Mouse (Mus musculus) forebrain, embryonic 12.5 days (tissue): ENCODE measurements around the gene Tango6. TPM values are rescaled to one million over a fixed set of nuclear protein-coding genes. Genes with fewer than 3 reads are reported as not detected.

Experiments
- ATAC-seq: fragments of 200-750 bp; cut with Nextera tagmentation; 2 replicates; pipeline ENCODE4 v1.8.0; 2017; ENCODE audit warnings: moderate TSS enrichment; ENCODE audit not compliant: low FRiP score
- H3K27ac ChIP-seq: fragments of 300-500 bp; sonication (generic); 2 replicates; pipeline ENCODE4 v1.5.1; 2016; ENCODE audit warnings: mild to moderate bottlenecking
- H3K27me3 ChIP-seq: fragments of 300-500 bp; sonication (generic); 2 replicates; pipeline ENCODE4 v1.6.1; 2016; ENCODE audit warnings: mild to moderate bottlenecking
- H3K36me3 ChIP-seq: fragments of 300-500 bp; sonication (generic); replicated peaks from 2 replicates; pipeline ENCODE4 v1.6.1; 2016; ENCODE audit warnings: mild to moderate bottlenecking
- H3K4me1 ChIP-seq: fragments of 300-500 bp; sonication (generic); 2 replicates; pipeline ENCODE4 v1.6.1; 2016
- H3K4me2 ChIP-seq: fragments of 300-500 bp; sonication (generic); 2 replicates; pipeline ENCODE4 v1.6.1; 2016; ENCODE audit warnings: mild to moderate bottlenecking, moderate library complexity
- H3K4me3 ChIP-seq: fragments of 300-500 bp; sonication (generic); replicated peaks from 2 replicates; pipeline ENCODE4 v1.5.1; 2016; ENCODE audit warnings: mild to moderate bottlenecking
- H3K9ac ChIP-seq: fragments of 300-500 bp; sonication (generic); 2 replicates; pipeline ENCODE4 v1.6.1; 2016; ENCODE audit warnings: mild to moderate bottlenecking
- H3K9me3 ChIP-seq: fragments of 300-500 bp; sonication (generic); 2 replicates; pipeline ENCODE4 v1.6.1; 2016
- WGBS: fragments of 180-500 bp; shearing (Covaris S2); methylation state at CpG from one replicate; pipeline ENCODE4 v1.1.7; 2016; 5-methylcytosine and 5-hydroxymethylcytosine counted together
- polyA plus RNA-seq: library from polyadenylated mRNA; unstranded; fragments of >200 nt; fragmentation: Nextera tagmentation; extraction: Ambion mirVana; gene quantifications from 2 replicates; pipeline ENCODE4 v1.2.1, GENCODE M21; 2016

Tango6 gene
- 8.8 and 9.9 TPM in 2 replicates for polyA plus RNA-seq

DNA sequence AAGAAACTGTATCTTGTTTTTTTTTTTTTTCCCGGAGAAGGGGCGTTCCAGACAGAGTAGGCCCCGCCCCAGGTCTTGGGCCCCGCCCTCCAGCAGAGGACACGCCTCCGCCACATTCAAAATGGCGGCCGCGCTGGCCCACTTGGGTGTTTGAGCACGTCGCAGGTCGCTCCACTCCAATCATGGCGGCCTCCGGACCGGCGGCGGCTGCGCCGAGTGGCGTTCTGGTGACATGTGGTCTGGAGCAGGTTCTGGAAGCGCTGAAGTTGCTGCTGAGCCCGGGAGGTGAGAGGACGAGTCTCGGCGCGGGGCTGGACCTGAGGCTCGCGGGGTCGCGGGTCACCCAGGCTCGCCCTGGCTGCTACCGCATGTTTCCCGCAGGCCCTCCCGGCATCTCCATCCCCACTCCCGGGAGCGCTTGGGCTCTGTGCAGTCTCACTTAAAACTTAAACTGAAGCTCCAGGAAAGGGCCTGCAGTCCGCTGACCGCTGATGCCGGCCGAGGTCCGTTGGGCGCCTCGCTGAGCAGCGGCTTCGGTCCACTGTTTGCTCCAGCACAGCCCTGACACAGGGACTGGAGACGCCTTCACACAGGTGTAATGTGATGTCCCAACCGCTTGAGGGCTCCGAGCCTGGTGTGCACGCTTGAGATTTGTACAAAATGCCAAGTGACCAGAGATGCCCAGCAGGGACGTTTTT is at the start of gene Tango6:
Gene Tango6, plus strand, starts transcription at position 98 of the 698 bp plus-strand sequence.
- WGBS, result under 1% methylated on average over 50 of the region's 50 CpGs
- no peaks in the 10 kb centered on the region for H3K9me3 ChIP-seq
- peak; percentile 96 for ATAC-seq
- no peaks in the 10 kb centered on the region; the same call in 1 of the 2 replicates for H3K4me1 ChIP-seq
- peak within 1 kb of the TSS; percentile 74 for H3K4me3 ChIP-seq
- peak within 1 kb of the TSS; percentile 95 for H3K27ac ChIP-seq
- no peaks in the 10 kb centered on the region for H3K36me3 ChIP-seq
- H3K27me3 ChIP-seq, result no peaks in the 10 kb centered on the region
- peak within 1 kb of the TSS; percentile 80 for H3K9ac ChIP-seq
- peak within 1 kb of the TSS; percentile 54 for H3K4me2 ChIP-seq

- Histone ChIP-seq H3K9me3 (no peaks in the 10 kb centered on the region), H3K4me2 (no peak overlapping the region), H3K4me3 (no peak overlapping the region), H3K27me3 (peaks cover 4% of the 10 kb centered on the region; the same call in 1 of the 2 replicates), H3K27ac (no peak overlapping the region), H3K36me3 (no peaks in the 10 kb centered on the region), H3K9ac (no peak overlapping the region), H3K4me1 (peaks cover 17% of the 10 kb centered on the region; the same call in 1 of the 2 replicates)
- 69% methylated on average over 17 of the region's 17 CpGs for WGBS
- no peak for ATAC-seq
Measured at GRCm38 (mm10) chr8:106633361-106634158, 49.3 kb upstream of the Tango6 start.

DNA sequence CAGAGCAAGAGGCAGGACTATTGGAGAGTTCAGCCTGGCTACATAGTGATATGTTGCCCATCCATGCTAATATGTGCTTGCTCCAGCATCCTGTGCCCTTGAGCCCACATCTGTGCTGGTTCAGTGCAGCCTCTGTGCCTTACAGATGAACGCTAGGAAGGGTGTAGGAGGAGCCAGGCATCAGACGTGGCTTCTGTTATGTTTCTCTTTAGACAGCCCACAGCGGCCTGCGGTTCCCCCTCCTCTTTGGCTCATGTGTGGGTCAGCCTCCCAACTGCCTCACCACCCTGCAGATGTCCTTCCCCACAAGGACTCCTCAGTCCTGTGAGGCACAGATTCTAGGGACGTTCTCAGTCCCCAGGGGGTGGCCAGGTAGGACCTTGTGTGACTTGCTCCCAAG is 47.6 kb upstream of the Tango6 start:
- no peak overlapping the region for H3K9ac ChIP-seq
- WGBS, result 43% methylated on average over 5 of the region's 5 CpGs
- no peak overlapping the region for H3K27ac ChIP-seq
- peaks cover 4% of the 10 kb centered on the region; the same call in 1 of the 2 replicates for H3K27me3 ChIP-seq
- H3K9me3 ChIP-seq, result no peaks in the 10 kb centered on the region
- no peak for ATAC-seq
- no peaks in the 10 kb centered on the region for H3K36me3 ChIP-seq
- no peak overlapping the region for H3K4me3 ChIP-seq
- H3K4me2 ChIP-seq, result no peak overlapping the region
- H3K4me1 ChIP-seq, result peaks cover 17% of the 10 kb centered on the region; the same call in 1 of the 2 replicates

GRCm38 (mm10) chr8:106637446-106637845 is 45.4 kb upstream of the Tango6 start:
- no peak for ATAC-seq
- Histone ChIP-seq H3K9me3 (no peaks in the 10 kb centered on the region), H3K27ac (no peak overlapping the region), H3K4me2 (no peak overlapping the region), H3K27me3 (peaks cover 4% of the 10 kb centered on the region; the same call in 1 of the 2 replicates), H3K9ac (no peak overlapping the region), H3K36me3 (no peaks in the 10 kb centered on the region), H3K4me3 (no peak overlapping the region), H3K4me1 (peaks cover 13% of the 10 kb centered on the region; the same call in 1 of the 2 replicates)
- WGBS, result 68% methylated on average over 4 of the region's 4 CpGs

GRCm38 (mm10) chr8:106638768-106639295 is 44.0 kb upstream of the Tango6 start:
- WGBS, result 90% methylated on average over 7 of the region's 7 CpGs
- no peaks in the 10 kb centered on the region for H3K9me3 ChIP-seq
- H3K27ac ChIP-seq, result no peak overlapping the region
- no peak overlapping the region for H3K4me2 ChIP-seq
- ATAC-seq, result no peak
- no peak overlapping the region for H3K4me3 ChIP-seq
- H3K9ac ChIP-seq, result no peak overlapping the region
- peaks cover 4% of the 10 kb centered on the region; the same call in 1 of the 2 replicates for H3K27me3 ChIP-seq
- peaks cover 9% of the 10 kb centered on the region; the same call in 1 of the 2 replicates for H3K4me1 ChIP-seq
- no peaks in the 10 kb centered on the region for H3K36me3 ChIP-seq

GRCm38 (mm10) chr8:106640212-106640611 is 42.7 kb upstream of the Tango6 start:
- H3K4me1 ChIP-seq, result peaks cover 9% of the 10 kb centered on the region; the same call in 1 of the 2 replicates
- WGBS, result 87% methylated on average over 7 of the region's 7 CpGs
- ATAC-seq, result no peak
- no peak overlapping the region for H3K27ac ChIP-seq
- no peak overlapping the region for H3K9ac ChIP-seq
- H3K4me2 ChIP-seq, result no peak overlapping the region
- no peak overlapping the region for H3K4me3 ChIP-seq
- H3K27me3 ChIP-seq, result no peaks in the 10 kb centered on the region
- no peaks in the 10 kb centered on the region for H3K9me3 ChIP-seq
- H3K36me3 ChIP-seq, result no peaks in the 10 kb centered on the region

- H3K9ac ChIP-seq, result no peak overlapping the region
- 0 out of 2 replicates have a peak, but pooled peaks cover 1% of the 10 kb centered on the region for H3K4me1 ChIP-seq
- H3K27me3 ChIP-seq, result no peaks in the 10 kb centered on the region
- ATAC-seq, result no peak
- no peak overlapping the region for H3K4me3 ChIP-seq
- no peak overlapping the region for H3K27ac ChIP-seq
- no peaks in the 10 kb centered on the region for H3K9me3 ChIP-seq
- no peaks in the 10 kb centered on the region for H3K36me3 ChIP-seq
- WGBS, result 82% methylated on average over 5 of the region's 5 CpGs
- no peak overlapping the region for H3K4me2 ChIP-seq
Measured at GRCm38 (mm10) chr8:106640921-106641320, 41.9 kb upstream of the Tango6 start.

DNA sequence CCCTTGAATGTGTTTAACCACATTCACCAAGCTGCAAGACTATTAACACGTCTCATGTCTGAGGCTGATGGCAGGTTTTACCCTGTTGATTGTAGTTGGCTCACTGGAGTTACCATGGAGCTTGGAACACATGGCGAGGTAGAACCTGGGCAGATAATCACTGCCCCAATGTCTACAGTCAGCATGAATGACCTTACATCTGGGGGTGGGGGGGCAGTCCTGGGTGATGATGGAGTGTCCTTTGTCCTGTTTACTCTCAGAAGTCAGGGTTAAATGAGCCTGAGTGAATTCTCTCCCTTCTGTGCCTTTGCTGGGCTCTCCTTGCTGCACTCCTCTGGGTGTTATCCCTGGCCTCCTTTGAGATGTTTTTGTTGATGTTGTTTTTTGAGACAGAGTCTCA is 40.7 kb upstream of the Tango6 start:
- no peaks in the 10 kb centered on the region for H3K27me3 ChIP-seq
- H3K9ac ChIP-seq, result no peak overlapping the region
- H3K4me2 ChIP-seq, result no peak overlapping the region
- H3K4me3 ChIP-seq, result no peak overlapping the region
- no peaks in the 10 kb centered on the region for H3K4me1 ChIP-seq
- H3K36me3 ChIP-seq, result no peaks in the 10 kb centered on the region
- H3K9me3 ChIP-seq, result no peaks in the 10 kb centered on the region
- H3K27ac ChIP-seq, result no peak overlapping the region
- 75% methylated on average over 2 of the region's 2 CpGs for WGBS
- no peak for ATAC-seq

DNA sequence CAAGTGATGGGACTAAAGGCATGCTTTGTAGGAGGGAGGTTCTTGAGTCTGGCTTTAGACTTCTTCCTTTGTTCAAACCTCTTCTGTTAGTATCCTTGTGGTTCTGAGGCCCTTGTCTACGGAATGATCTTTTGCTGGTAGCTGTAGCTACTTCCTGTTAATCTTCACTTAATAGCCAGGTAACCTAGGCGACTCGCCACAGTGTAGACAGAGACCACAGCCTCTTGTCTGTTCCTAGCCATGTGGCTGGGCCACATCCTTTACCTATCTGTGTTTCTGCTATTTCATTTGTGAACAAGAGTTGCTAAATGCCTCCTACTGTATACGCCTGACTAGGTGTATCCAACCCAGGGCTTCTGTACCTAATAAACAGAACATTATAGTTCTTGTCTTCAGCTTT is 39.8 kb upstream of the Tango6 start:
- H3K27ac ChIP-seq, result no peak overlapping the region
- no peak for ATAC-seq
- H3K4me3 ChIP-seq, result no peak overlapping the region
- no peaks in the 10 kb centered on the region for H3K4me1 ChIP-seq
- H3K4me2 ChIP-seq, result no peak overlapping the region
- WGBS, result 92% methylated on average over 4 of the region's 4 CpGs
- H3K9me3 ChIP-seq, result no peaks in the 10 kb centered on the region
- H3K9ac ChIP-seq, result no peak overlapping the region
- H3K36me3 ChIP-seq, result no peaks in the 10 kb centered on the region
- H3K27me3 ChIP-seq, result no peaks in the 10 kb centered on the region

GRCm38 (mm10) chr8:106644957-106645356 is 37.9 kb upstream of the Tango6 start:
- Histone ChIP-seq H3K9ac (no peak overlapping the region), H3K4me2 (no peak overlapping the region), H3K36me3 (no peaks in the 10 kb centered on the region), H3K27me3 (no peaks in the 10 kb centered on the region), H3K4me1 (no peaks in the 10 kb centered on the region), H3K27ac (no peak overlapping the region), H3K9me3 (no peaks in the 10 kb centered on the region), H3K4me3 (no peak overlapping the region)
- WGBS, result 54% methylated on average over 3 of the region's 3 CpGs
- no peak for ATAC-seq

DNA sequence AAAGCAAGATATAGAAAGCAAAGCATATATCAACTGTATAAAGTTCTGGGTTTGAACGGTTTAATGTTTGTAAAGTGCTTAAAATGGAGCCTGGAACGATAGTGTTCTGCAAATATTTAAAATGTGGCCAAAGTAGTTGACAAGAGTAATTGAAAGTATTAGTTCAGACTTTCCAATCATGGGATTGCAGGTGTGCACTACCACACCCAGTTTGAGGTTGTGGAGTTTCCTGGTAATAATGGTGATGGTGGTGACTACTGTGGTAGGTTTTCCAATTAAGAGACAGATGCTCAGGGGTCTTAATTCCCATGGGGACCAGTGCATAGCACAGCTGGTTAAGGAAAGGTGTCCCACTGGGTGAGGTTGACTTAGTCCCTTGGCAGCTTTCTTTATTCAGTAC is 36.7 kb upstream of the Tango6 start:
- H3K4me2 ChIP-seq, result no peak overlapping the region
- no peaks in the 10 kb centered on the region for H3K27me3 ChIP-seq
- no peaks in the 10 kb centered on the region for H3K36me3 ChIP-seq
- H3K4me1 ChIP-seq, result no peaks in the 10 kb centered on the region
- no peak overlapping the region for H3K4me3 ChIP-seq
- 95% methylated on average over 2 of the region's 2 CpGs for WGBS
- ATAC-seq, result no peak
- H3K9me3 ChIP-seq, result no peaks in the 10 kb centered on the region
- H3K9ac ChIP-seq, result no peak overlapping the region
- no peak overlapping the region for H3K27ac ChIP-seq

- WGBS, result 87% methylated on average over 5 of the region's 5 CpGs
- no peaks in the 10 kb centered on the region for H3K4me1 ChIP-seq
- H3K9me3 ChIP-seq, result no peaks in the 10 kb centered on the region
- H3K27me3 ChIP-seq, result no peaks in the 10 kb centered on the region
- no peak overlapping the region for H3K27ac ChIP-seq
- no peak overlapping the region for H3K9ac ChIP-seq
- H3K36me3 ChIP-seq, result no peaks in the 10 kb centered on the region
- no peak for ATAC-seq
- H3K4me3 ChIP-seq, result no peak overlapping the region
- H3K4me2 ChIP-seq, result no peak overlapping the region
Measured at GRCm38 (mm10) chr8:106646731-106647130, 36.1 kb upstream of the Tango6 start.
